Mouse (Mus musculus): ENCODE data around the gene AC124108.1. TPM values are rescaled to one million over a fixed set of nuclear protein-coding genes. Genes with fewer than 3 reads are reported as not detected.

The AC124108.1 gene
- total and polyA plus RNA-seq, 2 experiments, result not detected

DNA sequence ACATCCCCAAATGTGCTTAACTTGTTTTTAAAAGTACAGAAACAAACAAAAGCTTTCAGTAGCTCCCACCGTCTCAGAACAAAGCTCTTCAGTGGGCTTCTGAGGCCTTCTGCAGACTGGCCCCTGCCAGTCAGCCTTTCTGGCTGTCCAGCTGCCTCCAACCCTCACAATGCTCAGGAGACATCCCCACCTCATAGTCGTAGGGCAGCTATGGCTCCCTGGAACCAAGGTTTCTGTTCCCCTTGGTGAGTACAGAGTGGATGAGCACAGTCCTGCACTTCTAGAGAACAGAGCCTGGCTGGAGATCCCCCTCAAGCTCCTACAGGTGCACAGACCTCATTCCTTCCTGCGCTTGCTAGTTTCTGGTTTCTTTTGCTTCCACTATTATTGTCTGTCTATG, 25.0 kb downstream of the AC124108.1 start:
- DNase-seq (ENCODE audit: extremely low read depth, low read depth, low spot score), result no peak
- TF ChIP-seq CTCF (IDR thresholded peaks at IDR 0.05; ENCODE audit: low read depth, low read length) (no peak), POLR2A (IDR thresholded peaks at IDR 0.05; ENCODE audit: extremely low read depth, insufficient read depth, low read length) (no peak)
- Histone ChIP-seq H3K4me1 (ENCODE audit: control insufficient read depth, insufficient read depth, low read length) (no peaks in the 10 kb centered on the region), H3K4me3 (ENCODE audit: insufficient read depth, low read depth, low read length) (no peak overlapping the region), H3K79me2 (ENCODE audit: control insufficient read depth, insufficient read depth, low read length) (no peaks in the 10 kb centered on the region), H3K27ac (replicated peaks; ENCODE audit: insufficient read depth, low read depth, low read length) (no peak overlapping the region), H3K9ac (ENCODE audit: low read depth, low read length) (no peak overlapping the region), H3K27me3 (ENCODE audit: control insufficient read depth, insufficient read depth, low read length) (no peaks in the 10 kb centered on the region), H3K36me3 (ENCODE audit: control insufficient read depth, insufficient read depth, low read length) (no peaks in the 10 kb centered on the region)
- WGBS, result 71% methylated on average over 3 of the region's 3 CpGs

DNA sequence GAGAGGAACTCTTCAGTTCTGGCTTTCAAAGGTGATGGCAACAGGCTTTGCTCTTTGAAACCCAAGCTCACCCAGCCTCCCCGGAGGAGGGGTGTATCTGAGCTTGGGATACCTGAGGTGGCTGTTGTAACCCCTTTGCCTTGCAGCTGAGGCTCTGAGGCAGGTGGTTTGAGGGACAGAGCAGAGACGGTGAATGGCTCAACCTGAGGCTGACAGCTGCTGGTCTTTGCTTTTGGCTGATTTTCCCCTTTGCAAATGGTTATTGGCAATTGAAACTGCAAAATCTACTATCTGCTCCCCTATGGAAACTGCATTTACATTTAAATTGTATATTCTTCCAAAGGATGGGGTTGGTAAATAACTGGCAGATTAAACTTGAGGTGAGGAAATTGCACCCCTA, 30.4 kb downstream of the AC124108.1 start:
- H3K36me3 ChIP-seq (ENCODE audit: control insufficient read depth, insufficient read depth, low read length), result no peaks in the 10 kb centered on the region
- H3K27me3 ChIP-seq (ENCODE audit: control insufficient read depth, insufficient read depth, low read length), result no peaks in the 10 kb centered on the region; the same call in 1 of the 2 replicates
- H3K79me2 ChIP-seq (ENCODE audit: control insufficient read depth, insufficient read depth, low read length), result no peaks in the 10 kb centered on the region
- TF ChIP-seq POLR2A (IDR thresholded peaks at IDR 0.05; ENCODE audit: extremely low read depth, insufficient read depth, low read length), result no peak
- TF ChIP-seq CTCF (IDR thresholded peaks at IDR 0.05; ENCODE audit: low read depth, low read length), result no peak
- 24% methylated on average over 2 of the region's 2 CpGs for WGBS
- H3K9ac ChIP-seq (ENCODE audit: low read depth, low read length), result no peak overlapping the region
- H3K4me3 ChIP-seq (ENCODE audit: insufficient read depth, low read depth, low read length), result no peak overlapping the region
- no peak for DNase-seq (ENCODE audit: extremely low read depth, low read depth, low spot score)
- no peaks in the 10 kb centered on the region for H3K4me1 ChIP-seq (ENCODE audit: control insufficient read depth, insufficient read depth, low read length)
- no peak overlapping the region for H3K27ac ChIP-seq (replicated peaks; ENCODE audit: insufficient read depth, low read depth, low read length)

DNA sequence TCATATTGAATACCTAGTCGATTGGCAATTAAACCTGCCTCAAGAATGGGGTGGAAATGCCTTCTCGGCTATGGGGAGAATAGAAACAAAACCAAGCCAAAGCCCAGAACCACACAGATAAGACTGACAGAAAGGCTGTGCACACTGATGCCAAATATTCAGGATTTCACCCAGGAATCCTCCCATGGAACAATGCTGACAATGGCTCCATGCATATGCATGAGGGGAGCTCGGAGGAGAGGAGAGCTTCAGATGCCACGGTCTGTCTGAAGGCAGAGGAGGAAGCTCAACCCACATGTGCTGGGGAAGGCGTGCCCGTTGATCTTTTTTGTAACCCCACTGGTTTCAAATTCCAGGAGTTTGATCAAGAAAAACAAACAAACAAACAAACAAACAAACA, 30.9 kb downstream of the AC124108.1 start:
- H3K27me3 ChIP-seq (ENCODE audit: control insufficient read depth, insufficient read depth, low read length), result no peaks in the 10 kb centered on the region; the same call in 1 of the 2 replicates
- no peak overlapping the region for H3K9ac ChIP-seq (ENCODE audit: low read depth, low read length)
- DNase-seq (ENCODE audit: extremely low read depth, low read depth, low spot score), result no peak
- TF ChIP-seq POLR2A (IDR thresholded peaks at IDR 0.05; ENCODE audit: extremely low read depth, insufficient read depth, low read length) (no peak), CTCF (IDR thresholded peaks at IDR 0.05; ENCODE audit: low read depth, low read length) (no peak)
- H3K4me1 ChIP-seq (ENCODE audit: control insufficient read depth, insufficient read depth, low read length), result no peaks in the 10 kb centered on the region
- no peak overlapping the region for H3K4me3 ChIP-seq (ENCODE audit: insufficient read depth, low read depth, low read length)
- 30% methylated on average over 6 of the region's 6 CpGs for WGBS
- no peak overlapping the region for H3K27ac ChIP-seq (replicated peaks; ENCODE audit: insufficient read depth, low read depth, low read length)
- H3K79me2 ChIP-seq (ENCODE audit: control insufficient read depth, insufficient read depth, low read length), result no peaks in the 10 kb centered on the region
- H3K36me3 ChIP-seq (ENCODE audit: control insufficient read depth, insufficient read depth, low read length), result no peaks in the 10 kb centered on the region

DNA sequence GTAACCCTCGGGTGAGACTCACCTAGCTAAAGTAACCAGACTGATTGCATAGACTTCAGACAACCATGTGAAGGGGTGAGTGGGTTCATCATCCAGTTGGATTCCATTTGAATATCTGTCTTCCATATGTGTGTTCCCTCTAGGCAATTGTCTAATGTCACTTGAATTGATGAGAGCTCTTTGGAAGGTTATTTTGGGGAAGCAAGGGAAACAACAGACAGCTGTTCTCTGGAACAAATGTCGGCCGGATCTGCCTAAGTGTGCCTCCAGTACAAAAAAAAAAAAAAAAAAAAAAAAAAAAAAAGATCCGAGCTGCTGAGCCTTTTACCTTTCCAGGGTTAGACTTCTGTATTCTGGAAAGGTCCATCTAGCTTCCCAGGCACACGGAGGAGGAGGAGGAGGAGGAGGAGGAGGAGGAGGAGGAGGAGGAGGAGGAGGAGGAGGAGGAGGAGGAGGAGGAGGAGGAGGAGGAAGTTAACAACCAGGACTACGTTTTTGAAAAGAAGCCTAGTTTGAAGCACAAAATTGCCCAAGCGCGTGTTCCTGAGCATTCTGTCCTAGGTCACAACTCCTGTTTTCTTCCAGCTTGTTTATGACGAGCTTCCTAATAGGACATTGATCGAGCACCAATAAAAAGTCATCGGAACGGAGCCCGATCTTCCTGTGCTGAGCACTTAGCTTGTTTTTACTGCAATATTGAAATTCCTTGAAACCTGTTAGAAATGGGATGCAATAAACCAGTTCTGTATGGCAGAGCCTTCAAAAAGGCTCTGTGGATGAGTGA, 35.2 kb downstream of the AC124108.1 start:
- no peak overlapping the region for H3K9ac ChIP-seq (ENCODE audit: low read depth, low read length)
- H3K4me1 ChIP-seq (ENCODE audit: control insufficient read depth, insufficient read depth, low read length), result no peaks in the 10 kb centered on the region
- 81% methylated on average over 12 of the region's 13 CpGs for WGBS
- no peaks in the 10 kb centered on the region; the same call in 1 of the 2 replicates for H3K27me3 ChIP-seq (ENCODE audit: control insufficient read depth, insufficient read depth, low read length)
- TF ChIP-seq CTCF (IDR thresholded peaks at IDR 0.05; ENCODE audit: low read depth, low read length), result no peak
- no peak for TF ChIP-seq POLR2A (IDR thresholded peaks at IDR 0.05; ENCODE audit: extremely low read depth, insufficient read depth, low read length)
- no peak overlapping the region for H3K4me3 ChIP-seq (ENCODE audit: insufficient read depth, low read depth, low read length)
- H3K27ac ChIP-seq (replicated peaks; ENCODE audit: insufficient read depth, low read depth, low read length), result no peak overlapping the region
- no peaks in the 10 kb centered on the region for H3K36me3 ChIP-seq (ENCODE audit: control insufficient read depth, insufficient read depth, low read length)
- no peaks in the 10 kb centered on the region for H3K79me2 ChIP-seq (ENCODE audit: control insufficient read depth, insufficient read depth, low read length)
- no peak for DNase-seq (ENCODE audit: extremely low read depth, low read depth, low spot score)

DNA sequence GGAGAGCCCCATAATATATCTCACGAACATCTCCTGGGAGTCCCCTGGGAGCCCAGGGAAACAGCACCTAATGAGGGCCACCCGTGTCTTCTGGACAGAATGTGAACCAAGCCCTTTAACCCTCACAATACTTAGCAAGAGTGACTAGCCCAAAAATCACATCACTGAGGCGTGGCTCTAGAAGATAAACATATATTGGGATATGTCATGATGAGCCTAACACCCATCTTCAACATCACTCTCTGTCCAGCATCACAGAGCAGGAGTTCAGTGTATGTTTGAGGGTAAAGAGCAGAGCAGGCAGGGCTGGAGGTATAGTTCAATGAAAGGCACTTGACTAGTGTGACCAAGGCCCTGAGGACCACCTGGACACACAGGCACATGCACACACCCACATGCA, 38.4 kb downstream of the AC124108.1 start, which contains the start of gene Gm10188:
TSS of gene Gm10188 (minus strand) at position 101 of the 400 bp plus-strand sequence.
- 92% methylated on average over 3 of the region's 3 CpGs for WGBS
- DNase-seq (ENCODE audit: extremely low read depth, low read depth, low spot score), result no peak

More for the DNA sequence above, 38.4 kb downstream of the AC124108.1 start, which contains the start of gene Gm10188:
- Histone ChIP-seq H3K9ac (ENCODE audit: low read depth, low read length) (no peak within 1 kb of the TSS), H3K27me3 (ENCODE audit: control insufficient read depth, insufficient read depth, low read length) (peaks cover 2% of the 10 kb centered on the region; the same call in 1 of the 2 replicates), H3K4me1 (ENCODE audit: control insufficient read depth, insufficient read depth, low read length) (no peaks in the 10 kb centered on the region), H3K36me3 (ENCODE audit: control insufficient read depth, insufficient read depth, low read length) (no peaks in the 10 kb centered on the region), H3K27ac (replicated peaks; ENCODE audit: insufficient read depth, low read depth, low read length) (no peak within 1 kb of the TSS), H3K4me3 (ENCODE audit: insufficient read depth, low read depth, low read length) (no peak within 1 kb of the TSS), H3K79me2 (ENCODE audit: control insufficient read depth, insufficient read depth, low read length) (no peaks in the 10 kb centered on the region)
- TF ChIP-seq POLR2A (IDR thresholded peaks at IDR 0.05; ENCODE audit: extremely low read depth, insufficient read depth, low read length) (no peak), CTCF (IDR thresholded peaks at IDR 0.05; ENCODE audit: low read depth, low read length) (no peak)

Data from liver, adult 2 months (tissue).